Mouse (Mus musculus) retina, adult 2 months (tissue): ENCODE results near the gene Vcl.

ENCODE experiments used
- DNase-seq: peaks from one replicate; pipeline ENCODE4 v3.0.0-alpha.2; 2012; ENCODE audit warnings: low read depth, low spot score

Gene Vcl

GRCm38 (mm10) chr14:21064321-21064720, 135.1 kb downstream of the Vcl start:
- DNase-seq, result no peak

GRCm38 (mm10) chr14:21065490-21066162, 136.4 kb downstream of the Vcl start:
- DNase-seq, result no peak

- no peak for DNase-seq
These were observed 140.4 kb downstream of the Vcl start for GRCm38 (mm10) chr14:21069594-21069993.

DNA sequence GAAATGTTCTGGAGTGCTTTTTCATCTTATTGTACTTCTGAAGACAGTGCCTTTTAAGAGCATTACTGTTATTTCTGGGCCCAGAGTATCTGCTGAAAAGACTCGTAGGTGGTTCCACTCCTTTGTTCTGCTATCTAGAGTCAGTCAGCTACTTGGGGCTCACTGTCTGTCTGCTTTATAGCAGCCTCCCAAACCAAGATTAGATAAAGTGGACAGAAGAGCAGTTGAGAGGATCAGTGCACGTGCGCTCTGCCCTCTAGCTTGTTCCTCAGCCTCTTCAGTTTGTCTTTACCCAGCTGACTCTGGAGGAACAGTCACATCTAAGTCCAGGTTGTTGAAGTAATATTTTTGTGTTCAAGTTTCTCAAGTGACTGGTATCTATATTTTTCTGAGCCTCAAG, 144.8 kb downstream of the Vcl start:
- no peak for DNase-seq

- no peak for DNase-seq
These were observed 145.5 kb downstream of the Vcl start for GRCm38 (mm10) chr14:21074398-21075320.

DNA sequence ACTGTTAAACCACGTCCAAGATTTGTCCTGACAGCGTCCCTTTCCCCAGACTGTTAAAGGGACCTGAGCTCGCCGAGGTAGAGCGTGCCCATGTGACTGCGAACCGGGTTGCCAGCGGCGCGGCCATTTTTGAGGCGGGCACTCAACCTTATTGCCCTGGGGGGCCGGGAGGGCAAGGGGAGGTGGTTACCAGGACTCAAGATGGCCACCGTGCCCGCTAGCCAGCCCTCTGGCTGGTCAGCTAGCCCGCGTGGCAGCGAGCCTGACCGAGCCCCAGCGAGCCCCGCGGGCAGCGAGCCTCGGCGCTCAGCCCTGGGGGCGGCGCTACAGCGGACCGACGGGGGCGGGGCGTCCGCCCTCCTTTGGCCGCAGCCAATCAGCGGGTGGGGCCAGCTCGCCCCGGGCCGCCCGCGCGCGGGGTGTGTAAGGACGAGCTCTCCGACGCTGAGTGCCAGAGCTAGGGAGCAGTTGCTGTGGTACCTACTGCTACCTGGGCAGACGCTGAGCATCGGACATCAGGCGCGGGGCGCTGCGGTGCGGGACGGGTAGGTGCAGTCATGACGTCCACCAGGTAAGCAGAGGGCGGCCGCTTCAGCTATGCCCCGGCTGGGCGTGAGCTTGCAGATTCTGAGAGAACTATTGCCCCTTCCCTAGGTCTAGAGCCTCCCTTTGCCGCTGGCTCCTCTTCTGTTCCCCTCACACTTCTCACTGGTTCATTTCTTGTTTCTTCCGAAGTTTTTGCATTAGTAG, 146.7 kb downstream of the Vcl start:
- DNase-seq, result peak; percentile 85

- no peak for DNase-seq
These were observed 147.4 kb downstream of the Vcl start for GRCm38 (mm10) chr14:21076501-21077194.

DNA sequence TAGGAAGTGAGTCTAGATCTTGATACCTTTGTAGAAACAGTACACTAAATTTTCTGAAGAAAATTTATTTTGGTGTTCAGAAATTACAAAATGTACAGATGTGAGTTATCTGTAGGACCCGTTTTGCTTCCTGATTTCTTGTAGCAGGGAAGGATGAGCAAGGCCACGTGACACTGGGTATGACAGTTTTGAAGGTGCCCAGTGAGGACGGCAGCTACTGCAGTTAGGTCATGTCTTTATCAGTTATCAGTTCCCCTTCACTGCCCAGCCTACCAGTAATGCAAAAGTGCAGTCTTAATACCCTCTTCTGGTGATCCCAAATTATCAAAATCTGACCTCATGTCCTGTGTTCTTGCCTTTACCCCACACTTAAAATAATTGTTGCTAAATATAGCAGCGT, 148.7 kb downstream of the Vcl start:
- DNase-seq, result no peak

GRCm38 (mm10) chr14:21078511-21078910, 149.3 kb downstream of the Vcl start:
- DNase-seq, result no peak

DNA sequence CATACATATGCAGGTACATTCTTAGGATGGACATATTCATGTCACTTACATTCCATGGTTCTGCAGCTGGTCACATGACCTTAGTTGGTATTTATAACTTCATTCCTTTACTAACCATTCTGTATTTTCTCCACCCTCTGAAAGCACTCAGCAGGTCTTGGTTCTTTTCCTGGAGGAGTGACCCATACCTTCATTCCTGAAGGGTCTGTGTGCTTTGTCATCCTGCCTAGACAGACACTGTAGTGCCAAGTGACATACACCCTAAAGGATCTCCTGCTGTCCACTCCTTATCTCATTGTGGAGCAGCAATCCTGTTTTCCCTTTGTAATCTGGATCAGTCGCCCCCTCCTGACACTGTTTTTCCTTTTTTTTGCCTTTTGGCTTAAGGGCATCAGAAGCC, 153.6 kb downstream of the Vcl start:
- no peak for DNase-seq
